Mouse (Mus musculus): ENCODE measurements at regions not wholly inside any gene's neighbourhood (a gene's known extent, or its start where the extent isn't known, plus 50 kb on each side); places are given as distances from the start of the nearest gene placed in this dataset.

- Histone ChIP-seq H3K27me3 (replicated peaks; ENCODE audit: control insufficient read depth, insufficient read depth, low read length) (no peaks in the 10 kb centered on the region), H3K9ac (ENCODE audit: low read depth, low read length) (no peak overlapping the region), H3K4me1 (ENCODE audit: control insufficient read depth, insufficient read depth, low read depth, low read length) (no peaks in the 10 kb centered on the region), H3K36me3 (ENCODE audit: control insufficient read depth, insufficient read depth, low read length) (no peaks in the 10 kb centered on the region), H3K9me3 (ENCODE audit: control insufficient read depth, low read length) (no peaks in the 10 kb centered on the region), H3K4me2 (ENCODE audit: low read length) (no peak overlapping the region), H3K4me3 (ENCODE audit: low read length) (no peak overlapping the region), H3K27ac (ENCODE audit: low read depth, low read length) (no peak overlapping the region)
- ATAC-seq = no peak
- WGBS = 78% methylated on average over 8 of the region's 8 CpGs
Measured at GRCm38 (mm10) chr10:92367126-92367525, 355.1 kb downstream of the Nedd1 start.

GRCm38 (mm10) chr10:92356738-92357137 is 365.5 kb downstream of the Nedd1 start:
- Histone ChIP-seq H3K4me1 (ENCODE audit: control insufficient read depth, insufficient read depth, low read depth, low read length) (no peaks in the 10 kb centered on the region), H3K4me3 (ENCODE audit: low read length) (no peak overlapping the region), H3K27me3 (replicated peaks; ENCODE audit: control insufficient read depth, insufficient read depth, low read length) (no peaks in the 10 kb centered on the region), H3K27ac (ENCODE audit: low read depth, low read length) (no peak overlapping the region), H3K36me3 (ENCODE audit: control insufficient read depth, insufficient read depth, low read length) (no peaks in the 10 kb centered on the region), H3K9me3 (ENCODE audit: control insufficient read depth, low read length) (no peaks in the 10 kb centered on the region), H3K9ac (ENCODE audit: low read depth, low read length) (no peak overlapping the region), H3K4me2 (ENCODE audit: low read length) (no peak overlapping the region)
- WGBS = 52% methylated on average over 3 of the region's 3 CpGs
- no peak for ATAC-seq

GRCm38 (mm10) chr10:92349043-92349442 is 373.2 kb downstream of the Nedd1 start:
- Histone ChIP-seq H3K9me3 (ENCODE audit: control insufficient read depth, low read length) (no peaks in the 10 kb centered on the region), H3K27ac (ENCODE audit: low read depth, low read length) (no peak overlapping the region), H3K4me2 (ENCODE audit: low read length) (no peak overlapping the region), H3K27me3 (replicated peaks; ENCODE audit: control insufficient read depth, insufficient read depth, low read length) (no peaks in the 10 kb centered on the region), H3K4me1 (ENCODE audit: control insufficient read depth, insufficient read depth, low read depth, low read length) (no peaks in the 10 kb centered on the region), H3K9ac (ENCODE audit: low read depth, low read length) (no peak overlapping the region), H3K36me3 (ENCODE audit: control insufficient read depth, insufficient read depth, low read length) (no peaks in the 10 kb centered on the region), H3K4me3 (ENCODE audit: low read length) (no peak overlapping the region)
- 61% methylated on average over 7 of the region's 7 CpGs for WGBS
- no peak for ATAC-seq

GRCm38 (mm10) chr10:92347960-92348675 is 374.1 kb downstream of the Nedd1 start:
- WGBS = 40% methylated on average over 10 of the region's 10 CpGs
- H3K4me1 ChIP-seq (ENCODE audit: control insufficient read depth, insufficient read depth, low read depth, low read length) = no peaks in the 10 kb centered on the region
- no peak overlapping the region for H3K4me2 ChIP-seq (ENCODE audit: low read length)
- H3K9ac ChIP-seq (ENCODE audit: low read depth, low read length) = no peak overlapping the region
- no peak overlapping the region for H3K27ac ChIP-seq (ENCODE audit: low read depth, low read length)
- ATAC-seq = no peak
- no peaks in the 10 kb centered on the region for H3K36me3 ChIP-seq (ENCODE audit: control insufficient read depth, insufficient read depth, low read length)
- H3K27me3 ChIP-seq (replicated peaks; ENCODE audit: control insufficient read depth, insufficient read depth, low read length) = no peaks in the 10 kb centered on the region
- H3K9me3 ChIP-seq (ENCODE audit: control insufficient read depth, low read length) = no peaks in the 10 kb centered on the region
- no peak overlapping the region for H3K4me3 ChIP-seq (ENCODE audit: low read length)

- no peaks in the 10 kb centered on the region for H3K9me3 ChIP-seq (ENCODE audit: control insufficient read depth, low read length)
- no peak overlapping the region for H3K4me2 ChIP-seq (ENCODE audit: low read length)
- H3K9ac ChIP-seq (ENCODE audit: low read depth, low read length) = no peak overlapping the region
- no peaks in the 10 kb centered on the region for H3K36me3 ChIP-seq (ENCODE audit: control insufficient read depth, insufficient read depth, low read length)
- ATAC-seq = no peak
- no peak overlapping the region for H3K4me3 ChIP-seq (ENCODE audit: low read length)
- no peaks in the 10 kb centered on the region for H3K4me1 ChIP-seq (ENCODE audit: control insufficient read depth, insufficient read depth, low read depth, low read length)
- H3K27ac ChIP-seq (ENCODE audit: low read depth, low read length) = no peak overlapping the region
- no peaks in the 10 kb centered on the region for H3K27me3 ChIP-seq (replicated peaks; ENCODE audit: control insufficient read depth, insufficient read depth, low read length)
- 98% methylated on average over 2 of the region's 2 CpGs for WGBS
Measured at GRCm38 (mm10) chr10:92339671-92340070, 382.5 kb downstream of the Nedd1 start.

GRCm38 (mm10) chr10:92336949-92337348 is 385.3 kb downstream of the Nedd1 start:
- Histone ChIP-seq H3K27me3 (replicated peaks; ENCODE audit: control insufficient read depth, insufficient read depth, low read length) (no peaks in the 10 kb centered on the region), H3K4me2 (ENCODE audit: low read length) (no peak overlapping the region), H3K36me3 (ENCODE audit: control insufficient read depth, insufficient read depth, low read length) (no peaks in the 10 kb centered on the region), H3K4me1 (ENCODE audit: control insufficient read depth, insufficient read depth, low read depth, low read length) (peaks cover 9% of the 10 kb centered on the region), H3K9ac (ENCODE audit: low read depth, low read length) (no peak overlapping the region), H3K27ac (ENCODE audit: low read depth, low read length) (no peak overlapping the region), H3K9me3 (ENCODE audit: control insufficient read depth, low read length) (no peaks in the 10 kb centered on the region), H3K4me3 (ENCODE audit: low read length) (no peak overlapping the region)
- WGBS = 62% methylated on average over 2 of the region's 2 CpGs
- ATAC-seq = no peak

GRCm38 (mm10) chr10:92336138-92336537 is 386.1 kb downstream of the Nedd1 start:
- ATAC-seq = peak; percentile 28; the same call in 1 of the 2 replicates
- H3K27me3 ChIP-seq (replicated peaks; ENCODE audit: control insufficient read depth, insufficient read depth, low read length) = no peaks in the 10 kb centered on the region
- no peak overlapping the region for H3K4me2 ChIP-seq (ENCODE audit: low read length)
- WGBS = 43% methylated on average over 5 of the region's 5 CpGs
- H3K36me3 ChIP-seq (ENCODE audit: control insufficient read depth, insufficient read depth, low read length) = no peaks in the 10 kb centered on the region
- H3K27ac ChIP-seq (ENCODE audit: low read depth, low read length) = no peak overlapping the region
- H3K9ac ChIP-seq (ENCODE audit: low read depth, low read length) = no peak overlapping the region
- no peaks in the 10 kb centered on the region for H3K9me3 ChIP-seq (ENCODE audit: control insufficient read depth, low read length)
- H3K4me3 ChIP-seq (ENCODE audit: low read length) = no peak overlapping the region
- H3K4me1 ChIP-seq (ENCODE audit: control insufficient read depth, insufficient read depth, low read depth, low read length) = peaks cover 9% of the 10 kb centered on the region

GRCm38 (mm10) chr10:92335141-92335540 is 387.1 kb downstream of the Nedd1 start:
- Histone ChIP-seq H3K9ac (ENCODE audit: low read depth, low read length) (no peak overlapping the region), H3K36me3 (ENCODE audit: control insufficient read depth, insufficient read depth, low read length) (no peaks in the 10 kb centered on the region), H3K4me1 (ENCODE audit: control insufficient read depth, insufficient read depth, low read depth, low read length) (peaks cover 9% of the 10 kb centered on the region), H3K27ac (ENCODE audit: low read depth, low read length) (no peak overlapping the region), H3K9me3 (ENCODE audit: control insufficient read depth, low read length) (no peaks in the 10 kb centered on the region), H3K27me3 (replicated peaks; ENCODE audit: control insufficient read depth, insufficient read depth, low read length) (no peaks in the 10 kb centered on the region), H3K4me2 (ENCODE audit: low read length) (no peak overlapping the region), H3K4me3 (ENCODE audit: low read length) (no peak overlapping the region)
- no peak for ATAC-seq
- WGBS = 83% methylated on average over 5 of the region's 5 CpGs

GRCm38 (mm10) chr10:92333869-92334268 is 388.4 kb downstream of the Nedd1 start:
- ATAC-seq = no peak

More at GRCm38 (mm10) chr10:92333869-92334268, 388.4 kb downstream of the Nedd1 start:
- H3K4me2 ChIP-seq (ENCODE audit: low read length) = no peak overlapping the region
- H3K4me1 ChIP-seq (ENCODE audit: control insufficient read depth, insufficient read depth, low read depth, low read length) = peaks cover 9% of the 10 kb centered on the region
- H3K36me3 ChIP-seq (ENCODE audit: control insufficient read depth, insufficient read depth, low read length) = no peaks in the 10 kb centered on the region
- H3K27me3 ChIP-seq (replicated peaks; ENCODE audit: control insufficient read depth, insufficient read depth, low read length) = no peaks in the 10 kb centered on the region
- H3K9me3 ChIP-seq (ENCODE audit: control insufficient read depth, low read length) = no peaks in the 10 kb centered on the region
- peak overlapping the region; percentile 59; the same call in 1 of the 2 replicates for H3K27ac ChIP-seq (ENCODE audit: low read depth, low read length)
- H3K4me3 ChIP-seq (ENCODE audit: low read length) = no peak overlapping the region
- H3K9ac ChIP-seq (ENCODE audit: low read depth, low read length) = no peak overlapping the region
- WGBS = 19% methylated on average over 6 of the region's 6 CpGs

Measured in hindbrain, embryonic 16.5 days (tissue).